Mouse (Mus musculus): ENCODE results near the gene Sez6l2.
"Not testable (repeated sequence)": the region's sequence is repeated elsewhere in the genome, so short reads cannot be mapped to it uniquely, and the experiment has no call there.

Gene Sez6l2

DNA sequence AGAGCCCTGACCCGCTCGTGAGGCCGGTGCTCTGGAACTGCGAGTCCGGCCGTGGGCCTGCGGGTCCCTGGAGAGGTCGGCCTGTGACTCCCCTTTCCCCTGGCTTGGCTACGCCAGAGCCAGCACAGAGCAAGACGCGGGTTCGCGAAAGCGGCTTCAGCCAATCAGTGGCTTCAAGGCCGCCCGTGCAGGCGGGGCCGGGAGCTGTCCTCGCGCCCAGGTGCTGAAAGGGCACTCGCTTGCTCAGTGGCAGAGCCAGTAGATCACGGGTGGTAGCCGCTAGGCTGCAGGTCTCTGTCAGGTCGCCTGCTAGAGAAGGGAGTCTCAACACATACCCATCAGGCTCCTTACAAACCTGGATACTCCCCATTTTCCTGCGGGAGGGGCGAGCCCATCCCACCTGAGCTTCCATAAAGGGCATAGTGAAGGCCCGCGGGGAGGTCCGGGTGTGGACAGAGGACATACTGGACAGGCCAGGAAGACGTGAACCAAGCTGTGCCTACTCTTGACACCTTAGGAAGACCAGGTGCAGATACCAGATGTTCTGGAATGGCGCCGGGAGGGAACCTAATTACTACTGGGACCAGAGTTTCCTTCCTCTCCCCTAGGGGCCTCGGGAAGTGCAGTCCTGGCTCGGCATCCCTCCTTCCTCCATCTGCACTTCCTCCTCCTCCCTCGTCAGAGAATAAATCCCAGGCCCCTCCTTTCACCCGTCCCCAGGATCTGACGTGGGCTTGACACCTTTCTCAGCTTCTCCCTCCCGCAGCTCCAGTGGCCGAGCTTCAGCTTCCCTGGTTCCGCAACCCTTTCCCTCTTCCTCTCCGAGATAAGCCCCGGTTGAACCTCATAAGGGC is at the start of gene Sez6l2:
Sez6l2 (plus strand) TSS at position 771 of the 854 bp plus-strand sequence.
- peak; percentile 87 for DNase-seq (ENCODE audit: low read depth, low spot score)
- Histone ChIP-seq H3K36me3 (ENCODE audit: control insufficient read depth, insufficient read depth, low read length, poor library complexity, severe bottlenecking) (no peaks in the 10 kb centered on the region), H3K27me3 (ENCODE audit: control insufficient read depth, insufficient read depth, low read length, poor library complexity, severe bottlenecking) (no peaks in the 10 kb centered on the region; the same call in 1 of the 2 replicates)

DNA sequence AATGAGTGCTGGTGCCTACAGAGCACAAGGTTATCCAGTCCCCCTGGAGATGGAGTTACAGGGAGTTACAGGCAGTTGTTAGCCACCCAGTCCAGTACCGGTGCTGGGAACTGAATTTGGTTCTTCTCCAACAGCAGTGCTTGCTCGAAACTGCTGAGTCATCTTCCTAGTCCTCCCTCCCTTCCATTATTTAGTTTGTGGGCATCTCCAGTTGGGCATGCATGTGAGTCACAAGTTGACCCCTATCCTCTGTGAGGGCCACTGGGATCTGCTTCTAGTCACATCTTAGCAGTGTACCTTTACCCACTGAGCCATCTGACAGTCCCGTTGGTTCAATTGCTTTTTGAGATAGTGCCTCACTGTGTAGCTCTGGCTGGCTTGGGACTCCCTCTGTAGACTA is 44.8 kb upstream of the Sez6l2 start:
- no peak for DNase-seq (ENCODE audit: low read depth, low spot score)
- no peaks in the 10 kb centered on the region for H3K27me3 ChIP-seq (ENCODE audit: control insufficient read depth, insufficient read depth, low read length, poor library complexity, severe bottlenecking)
- no peaks in the 10 kb centered on the region for H3K36me3 ChIP-seq (ENCODE audit: control insufficient read depth, insufficient read depth, low read length, poor library complexity, severe bottlenecking)

DNA sequence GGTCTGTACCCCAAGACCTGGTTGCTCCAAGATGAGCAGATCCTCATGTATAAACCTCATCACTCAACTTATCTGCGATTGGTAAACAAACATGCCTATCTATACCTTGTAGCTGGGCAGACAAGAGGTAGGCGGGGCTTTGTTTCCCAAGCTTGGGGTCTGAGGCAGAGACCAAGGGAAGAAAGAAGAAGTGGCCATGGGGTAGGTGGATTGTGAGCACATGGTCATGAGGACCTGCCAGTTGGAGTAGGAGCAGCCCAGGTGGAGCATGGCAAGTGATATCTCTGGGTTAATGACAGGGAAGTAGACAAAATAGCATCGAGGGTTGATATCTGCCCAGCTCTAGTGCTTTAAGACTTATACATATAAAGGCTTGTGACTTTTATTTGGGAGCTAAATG is 35.5 kb upstream of the Sez6l2 start:
- DNase-seq (ENCODE audit: low read depth, low spot score): no peak
- no peaks in the 10 kb centered on the region for H3K36me3 ChIP-seq (ENCODE audit: control insufficient read depth, insufficient read depth, low read length, poor library complexity, severe bottlenecking)
- no peaks in the 10 kb centered on the region for H3K27me3 ChIP-seq (ENCODE audit: control insufficient read depth, insufficient read depth, low read length, poor library complexity, severe bottlenecking)

DNA sequence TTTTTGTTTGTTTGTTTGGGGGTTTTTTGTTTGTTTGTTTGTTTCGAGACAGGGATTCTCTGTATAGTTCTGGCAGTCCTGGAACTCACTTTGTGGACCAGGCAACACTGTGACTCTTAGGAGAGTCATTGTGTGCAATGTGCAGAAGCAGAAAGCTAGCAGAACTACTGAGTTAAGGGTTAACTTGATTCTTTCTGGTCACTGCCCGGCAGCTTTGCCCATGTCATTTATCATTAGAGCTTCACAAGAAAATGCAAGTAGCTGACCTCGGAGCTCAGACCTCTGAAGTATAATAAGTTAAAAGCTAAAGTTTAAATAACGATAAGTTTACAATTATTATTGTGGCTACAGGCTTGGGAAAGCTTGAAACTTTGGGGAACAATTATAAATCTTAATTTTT is 32.0 kb upstream of the Sez6l2 start:
- not testable (repeated sequence) for H3K27me3 ChIP-seq (ENCODE audit: control insufficient read depth, insufficient read depth, low read length, poor library complexity, severe bottlenecking); H3K36me3 ChIP-seq (ENCODE audit: control insufficient read depth, insufficient read depth, low read length, poor library complexity, severe bottlenecking); DNase-seq (ENCODE audit: low read depth, low spot score)

DNA sequence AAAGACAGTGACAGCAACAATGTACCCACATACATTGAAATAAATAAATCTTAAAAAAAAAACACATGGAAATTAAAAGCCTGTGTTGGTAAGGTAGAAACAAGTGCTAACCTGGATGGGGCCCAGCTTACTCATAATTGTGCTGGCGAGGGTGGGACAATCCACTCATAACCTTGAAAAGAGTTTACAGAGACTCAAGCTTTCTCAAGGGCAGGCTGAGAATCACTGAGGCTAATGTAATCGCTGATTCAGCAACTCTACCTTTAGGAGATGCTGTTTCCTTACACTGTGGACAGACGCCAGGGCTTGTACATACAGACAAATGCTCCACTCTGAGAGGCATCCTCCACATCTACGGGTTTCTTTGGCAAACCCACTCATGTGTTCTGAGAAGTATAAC is 30.4 kb upstream of the Sez6l2 start:
- H3K27me3 ChIP-seq (ENCODE audit: control insufficient read depth, insufficient read depth, low read length, poor library complexity, severe bottlenecking): no peaks in the 10 kb centered on the region
- DNase-seq (ENCODE audit: low read depth, low spot score): no peak

DNA sequence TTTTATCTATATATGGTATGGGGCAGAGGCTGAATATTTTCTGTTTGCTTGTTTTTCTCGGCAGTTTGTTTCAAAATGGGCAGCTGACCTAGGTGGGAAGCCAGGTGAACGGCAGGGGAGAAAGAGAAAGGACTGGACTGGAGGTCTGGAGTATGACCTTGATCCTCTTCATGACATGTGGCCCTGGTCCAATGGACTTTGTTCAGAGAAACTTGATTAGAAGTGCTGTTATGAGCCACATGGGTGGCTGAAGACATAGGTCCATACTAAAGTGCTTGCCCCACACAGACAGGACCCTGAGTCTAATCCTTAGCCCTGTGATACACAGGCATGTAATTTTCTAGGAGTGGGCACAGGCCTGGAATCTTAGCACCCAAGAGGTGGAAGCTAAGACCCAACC is 28.8 kb upstream of the Sez6l2 start:
- no peaks in the 10 kb centered on the region for H3K27me3 ChIP-seq (ENCODE audit: control insufficient read depth, insufficient read depth, low read length, poor library complexity, severe bottlenecking)
- H3K36me3 ChIP-seq (ENCODE audit: control insufficient read depth, insufficient read depth, low read length, poor library complexity, severe bottlenecking): no peaks in the 10 kb centered on the region
- DNase-seq (ENCODE audit: low read depth, low spot score): no peak

More for the DNA sequence above, 30.4 kb upstream of the Sez6l2 start:
- H3K36me3 ChIP-seq (ENCODE audit: control insufficient read depth, insufficient read depth, low read length, poor library complexity, severe bottlenecking): no peaks in the 10 kb centered on the region

DNA sequence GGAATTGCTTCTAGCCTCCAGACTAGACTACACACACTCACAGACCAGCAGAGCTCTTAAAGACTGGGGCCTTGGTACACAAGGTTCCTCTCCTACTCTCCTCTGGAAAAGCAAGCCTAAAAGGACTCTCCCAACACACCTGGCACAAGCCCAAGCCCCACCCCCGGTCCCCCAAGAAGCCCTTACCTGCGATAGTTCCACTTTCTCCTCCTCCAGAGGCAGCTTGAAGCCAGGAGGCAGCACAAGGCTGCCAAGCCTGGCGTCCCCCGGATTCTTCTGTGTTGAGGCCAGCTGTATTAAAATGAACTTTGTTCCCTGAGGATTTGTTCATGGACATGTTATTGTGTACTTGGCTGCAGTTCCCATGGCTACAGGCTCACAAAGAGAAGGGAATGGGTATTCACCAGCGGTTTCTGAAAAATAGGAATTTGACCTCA is 27.7 kb upstream of the Sez6l2 start, which contains the start of gene Tmem219:
Tmem219 (minus strand) TSS at position 294 of the 437 bp plus-strand sequence.
- H3K27me3 ChIP-seq (ENCODE audit: control insufficient read depth, insufficient read depth, low read length, poor library complexity, severe bottlenecking): no peaks in the 10 kb centered on the region
- no peaks in the 10 kb centered on the region for H3K36me3 ChIP-seq (ENCODE audit: control insufficient read depth, insufficient read depth, low read length, poor library complexity, severe bottlenecking)
- no peak for DNase-seq (ENCODE audit: low read depth, low spot score)

DNA sequence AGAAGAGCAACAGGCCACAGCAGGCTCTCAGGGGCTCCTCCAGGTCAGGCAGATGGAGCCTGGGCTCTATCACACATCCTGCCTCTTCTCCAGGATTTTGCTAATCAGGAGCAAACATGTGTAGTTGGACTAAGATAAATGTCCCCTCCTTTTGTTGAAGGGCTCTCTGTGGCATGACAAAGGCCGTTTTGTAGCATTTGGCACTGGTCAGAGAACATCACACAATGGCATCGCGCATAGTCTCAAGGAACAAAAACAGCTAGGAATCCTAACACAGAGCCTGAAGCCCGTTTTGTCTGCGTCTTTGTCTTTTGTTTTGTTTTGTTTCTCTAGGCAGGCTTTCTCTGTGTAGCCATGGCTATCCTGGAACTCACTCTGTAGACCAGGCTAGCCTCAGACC is 26.4 kb upstream of the Sez6l2 start:
- Histone ChIP-seq H3K36me3 (ENCODE audit: control insufficient read depth, insufficient read depth, low read length, poor library complexity, severe bottlenecking) (no peaks in the 10 kb centered on the region), H3K27me3 (ENCODE audit: control insufficient read depth, insufficient read depth, low read length, poor library complexity, severe bottlenecking) (no peaks in the 10 kb centered on the region)
- DNase-seq (ENCODE audit: low read depth, low spot score): no peak

DNA sequence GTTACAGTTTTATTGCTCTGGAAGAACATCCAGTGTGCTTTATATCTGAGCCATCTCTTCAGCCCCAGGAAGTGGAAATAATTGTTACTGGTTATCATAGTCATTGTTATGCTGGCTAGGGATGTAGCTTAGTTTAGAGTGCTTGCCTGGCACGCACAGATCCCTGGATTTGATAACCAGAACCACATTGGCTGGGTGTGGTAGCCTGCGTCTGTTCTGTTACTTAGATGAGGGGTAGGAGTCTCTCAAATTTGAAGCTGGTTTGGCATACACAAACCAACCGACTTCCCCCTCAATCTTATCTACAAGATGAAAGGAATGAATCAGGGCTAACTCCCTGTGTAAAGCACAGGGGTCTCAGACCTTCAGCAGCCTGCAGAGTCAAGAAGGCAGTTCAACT is 24.1 kb upstream of the Sez6l2 start:
- no peaks in the 10 kb centered on the region for H3K27me3 ChIP-seq (ENCODE audit: control insufficient read depth, insufficient read depth, low read length, poor library complexity, severe bottlenecking)
- H3K36me3 ChIP-seq (ENCODE audit: control insufficient read depth, insufficient read depth, low read length, poor library complexity, severe bottlenecking): 0 out of 2 replicates have a peak, but pooled peaks cover 2% of the 10 kb centered on the region
- no peak for DNase-seq (ENCODE audit: low read depth, low spot score)

DNA sequence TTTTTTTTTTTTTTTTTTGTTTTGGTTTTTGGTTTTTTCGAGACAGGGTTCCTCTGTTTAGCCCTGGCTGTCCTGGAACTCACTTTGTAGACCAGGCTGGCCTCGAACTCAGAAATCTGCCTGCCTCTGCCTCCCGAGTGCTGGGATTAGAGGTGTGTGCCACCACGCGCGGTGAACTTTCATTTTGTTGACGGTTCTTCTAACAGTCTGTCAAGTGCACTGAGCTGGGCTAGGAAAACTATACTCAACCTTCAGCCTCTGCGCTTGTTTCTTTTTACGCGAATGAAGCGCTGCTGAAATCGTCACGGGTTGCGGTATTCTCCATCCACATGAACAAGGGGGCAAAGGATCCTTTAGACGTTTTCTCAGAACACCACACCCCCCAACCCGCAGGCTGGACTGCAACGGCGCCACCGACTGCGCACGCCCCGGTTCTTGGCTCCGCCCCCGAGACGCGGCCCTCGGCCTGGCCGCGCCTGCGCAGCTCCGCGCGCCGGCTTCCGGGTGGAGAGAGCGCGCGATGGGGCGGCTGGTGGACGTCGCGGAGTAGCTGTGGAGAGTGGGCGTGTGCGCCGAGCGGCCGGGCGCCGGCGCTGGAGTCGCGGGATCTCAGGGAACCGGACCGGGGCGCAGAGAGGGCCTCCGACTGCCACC is 21.9 kb upstream of the Sez6l2 start, which contains the start of gene Kctd13:
Kctd13 (plus strand) TSS at position 496 of the 654 bp plus-strand sequence.
- H3K27me3 ChIP-seq (ENCODE audit: control insufficient read depth, insufficient read depth, low read length, poor library complexity, severe bottlenecking): no peaks in the 10 kb centered on the region
- peak; percentile 95 for DNase-seq (ENCODE audit: low read depth, low spot score)
- 0 out of 2 replicates have a peak, but pooled peaks cover 2% of the 10 kb centered on the region for H3K36me3 ChIP-seq (ENCODE audit: control insufficient read depth, insufficient read depth, low read length, poor library complexity, severe bottlenecking)

DNA sequence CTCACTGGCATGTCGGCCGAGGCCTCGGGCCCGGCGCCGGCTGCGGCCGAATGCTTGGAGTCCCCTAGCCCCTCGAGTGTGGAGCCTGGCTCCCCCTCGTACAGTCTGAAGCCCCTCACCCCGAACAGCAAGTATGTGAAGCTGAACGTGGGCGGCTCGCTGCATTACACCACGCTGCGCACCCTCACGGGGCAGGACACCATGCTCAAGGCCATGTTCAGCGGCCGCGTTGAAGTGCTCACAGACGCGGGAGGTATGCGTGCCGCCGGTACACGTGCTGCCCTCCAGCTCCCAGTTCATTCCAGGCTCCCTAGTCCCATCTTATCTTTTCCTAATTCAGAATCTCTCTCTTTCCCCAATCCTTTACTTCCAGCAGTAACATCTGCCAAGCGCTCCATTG is 21.3 kb upstream of the Sez6l2 start:
- DNase-seq (ENCODE audit: low read depth, low spot score): no peak
- H3K27me3 ChIP-seq (ENCODE audit: control insufficient read depth, insufficient read depth, low read length, poor library complexity, severe bottlenecking): no peaks in the 10 kb centered on the region
- 0 out of 2 replicates have a peak, but pooled peaks cover 2% of the 10 kb centered on the region for H3K36me3 ChIP-seq (ENCODE audit: control insufficient read depth, insufficient read depth, low read length, poor library complexity, severe bottlenecking)

DNA sequence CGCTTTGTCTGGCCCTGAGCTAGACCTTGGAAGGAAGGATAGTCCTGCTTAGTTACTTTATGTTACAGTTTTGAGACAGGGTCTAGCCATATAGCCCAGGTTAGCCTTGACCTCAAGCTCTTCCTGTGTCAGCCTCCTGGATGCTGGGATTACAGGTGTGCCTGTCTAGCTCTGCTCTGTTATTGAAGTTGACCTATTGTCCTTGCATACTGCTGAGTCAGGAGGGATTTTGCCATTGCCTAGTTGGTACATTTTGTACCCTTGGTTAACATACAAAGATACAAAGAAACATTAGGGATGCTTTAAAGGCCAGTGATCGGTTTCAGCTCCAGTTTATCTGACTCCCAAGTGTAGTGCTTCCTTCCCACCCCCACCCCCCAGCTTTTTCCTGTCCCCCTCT is 17.7 kb upstream of the Sez6l2 start:
- Histone ChIP-seq H3K27me3 (ENCODE audit: control insufficient read depth, insufficient read depth, low read length, poor library complexity, severe bottlenecking) (no peaks in the 10 kb centered on the region), H3K36me3 (ENCODE audit: control insufficient read depth, insufficient read depth, low read length, poor library complexity, severe bottlenecking) (0 out of 2 replicates have a peak, but pooled peaks cover 3% of the 10 kb centered on the region)
- DNase-seq (ENCODE audit: low read depth, low spot score): no peak

DNA sequence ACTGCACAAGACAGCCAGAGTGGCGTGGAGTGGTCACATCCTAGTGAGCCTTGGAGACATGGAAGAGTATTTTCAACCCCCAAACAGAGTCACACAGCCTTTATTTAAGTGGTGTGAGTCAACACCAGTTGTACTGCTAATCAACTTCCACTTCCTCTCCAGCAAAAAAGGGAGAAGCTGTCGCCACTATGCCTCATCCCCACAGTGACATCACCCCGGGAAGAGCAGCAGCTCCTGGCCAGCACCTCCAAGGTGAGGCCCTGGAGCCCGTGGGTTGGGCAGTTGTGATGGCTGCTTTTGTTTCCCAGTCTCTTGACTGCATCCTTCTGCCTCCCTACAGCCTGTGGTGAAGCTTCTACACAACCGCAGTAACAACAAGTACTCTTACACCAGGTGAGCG is 9.2 kb upstream of the Sez6l2 start:
- DNase-seq (ENCODE audit: low read depth, low spot score): no peak
- peaks cover 2% of the 10 kb centered on the region for H3K36me3 ChIP-seq (ENCODE audit: control insufficient read depth, insufficient read depth, low read length, poor library complexity, severe bottlenecking)
- H3K27me3 ChIP-seq (ENCODE audit: control insufficient read depth, insufficient read depth, low read length, poor library complexity, severe bottlenecking): no peaks in the 10 kb centered on the region

DNA sequence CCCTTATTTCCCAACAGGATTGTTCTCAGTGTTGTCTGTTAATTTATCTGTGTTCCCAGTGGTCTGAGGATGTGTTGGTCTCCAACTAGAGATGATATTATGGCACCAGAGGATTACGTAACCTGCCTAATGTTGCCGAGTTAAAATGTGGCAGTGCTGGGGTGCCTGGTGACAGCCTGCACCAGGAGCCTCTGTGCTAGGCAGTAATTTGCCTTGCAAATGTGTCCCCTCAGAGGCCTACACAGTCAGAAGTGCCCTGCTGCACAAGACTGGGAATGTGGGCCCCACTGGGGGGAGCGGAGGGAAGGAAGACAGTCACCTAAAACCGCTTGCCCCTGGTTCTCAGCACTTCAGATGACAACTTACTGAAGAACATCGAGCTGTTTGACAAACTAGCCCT is 8.6 kb upstream of the Sez6l2 start:
- no peaks in the 10 kb centered on the region for H3K27me3 ChIP-seq (ENCODE audit: control insufficient read depth, insufficient read depth, low read length, poor library complexity, severe bottlenecking)
- H3K36me3 ChIP-seq (ENCODE audit: control insufficient read depth, insufficient read depth, low read length, poor library complexity, severe bottlenecking): peaks cover 2% of the 10 kb centered on the region
- no peak for DNase-seq (ENCODE audit: low read depth, low spot score)

DNA sequence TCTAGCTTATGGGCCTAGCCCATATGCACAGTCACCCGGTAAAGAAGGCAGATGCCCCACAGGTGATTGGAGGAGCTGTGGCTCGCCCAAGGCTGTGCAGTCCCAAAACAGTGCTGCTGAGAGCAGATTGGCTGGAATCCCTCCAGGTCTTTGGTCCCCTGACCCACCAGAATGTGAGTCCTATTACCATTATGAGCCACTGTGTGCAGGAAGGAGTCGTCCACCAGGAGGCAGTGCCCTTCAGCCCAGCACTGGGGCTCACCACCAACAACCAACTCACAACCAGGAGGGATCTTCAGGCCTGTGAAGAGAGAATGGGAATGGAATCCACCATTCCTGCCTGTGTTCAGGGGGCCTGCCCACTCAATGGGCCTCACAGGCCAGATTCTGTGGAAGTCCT is 3.8 kb upstream of the Sez6l2 start:
- peak; percentile 67 for DNase-seq (ENCODE audit: low read depth, low spot score)
- H3K27me3 ChIP-seq (ENCODE audit: control insufficient read depth, insufficient read depth, low read length, poor library complexity, severe bottlenecking): no peaks in the 10 kb centered on the region; the same call in 1 of the 2 replicates
- H3K36me3 ChIP-seq (ENCODE audit: control insufficient read depth, insufficient read depth, low read length, poor library complexity, severe bottlenecking): peaks cover 2% of the 10 kb centered on the region

All from splenic B cell, adult 2 months (primary cell).